Mouse (Mus musculus) limb, embryonic 10.5 days (tissue): ENCODE results near the gene Ncor2. TPM values are rescaled to one million over a fixed set of nuclear protein-coding genes. Genes with fewer than 3 reads are reported as not detected.

Experiments
- DNase-seq: peaks from one replicate; pipeline ENCODE4 v3.0.0-alpha.2; 2017; ENCODE audit warnings: low spot score
- H3K27ac ChIP-seq: fragments of 300-500 bp; sonication (generic); 2 replicates; pipeline ENCODE4 v1.5.1; 2016; ENCODE audit warnings: mild to moderate bottlenecking
- H3K27me3 ChIP-seq: fragments of 300-500 bp; sonication (generic); 2 replicates; pipeline ENCODE4 v1.6.1; 2016; ENCODE audit warnings: low read depth, mild to moderate bottlenecking; ENCODE audit not compliant: poor library complexity, severe bottlenecking
- H3K36me3 ChIP-seq: fragments of 300-500 bp; sonication (generic); 2 replicates; pipeline ENCODE4 v1.6.1; 2016; ENCODE audit warnings: mild to moderate bottlenecking, moderate library complexity
- H3K4me1 ChIP-seq: fragments of 300-500 bp; sonication (generic); 2 replicates; pipeline ENCODE4 v1.6.1; 2016
- H3K4me3 ChIP-seq: fragments of 300-500 bp; sonication (generic); 2 replicates; pipeline ENCODE4 v1.5.1; 2016; ENCODE audit warnings: mild to moderate bottlenecking, moderate library complexity
- H3K9me3 ChIP-seq: fragments of 300-500 bp; sonication (generic); replicated peaks from 2 replicates; pipeline ENCODE4 v1.6.1; 2016; ENCODE audit warnings: mild to moderate bottlenecking
- WGBS: fragments of 180-500 bp; shearing (Covaris S2); methylation state at CpG from one replicate; pipeline ENCODE4 v1.1.7; 2016; 5-methylcytosine and 5-hydroxymethylcytosine counted together
- polyA plus RNA-seq: library from polyadenylated mRNA; unstranded; fragments of >200 nt; fragmentation: Nextera tagmentation; extraction: Ambion mirVana; gene quantifications from 2 replicates; pipeline ENCODE4 v1.2.1, GENCODE M21; 2016

The Ncor2 gene
- polyA plus RNA-seq, 1 experiment from 2014 or later, result 26.8 TPM

GRCm38 (mm10) chr5:125125219-125125618 lies 53.8 kb downstream of the Ncor2 start:
- peaks cover 44% of the 10 kb centered on the region for H3K36me3 ChIP-seq
- H3K4me1 ChIP-seq, result peaks cover 68% of the 10 kb centered on the region
- H3K27ac ChIP-seq, result peak overlapping the region; percentile 54; the same call in 1 of the 2 replicates
- H3K4me3 ChIP-seq, result no peak overlapping the region
- no peak for DNase-seq
- no peaks in the 10 kb centered on the region for H3K27me3 ChIP-seq
- 90% methylated on average over 3 of the region's 3 CpGs for WGBS
- no peaks in the 10 kb centered on the region for H3K9me3 ChIP-seq

- WGBS, result 85% methylated on average over 7 of the region's 7 CpGs
- Histone ChIP-seq H3K4me3 (no peak overlapping the region), H3K36me3 (peaks cover 56% of the 10 kb centered on the region), H3K9me3 (no peaks in the 10 kb centered on the region), H3K4me1 (peaks cover 58% of the 10 kb centered on the region), H3K27me3 (no peaks in the 10 kb centered on the region), H3K27ac (no peak overlapping the region; the same call in 1 of the 2 replicates)
- DNase-seq, result no peak
Measured at GRCm38 (mm10) chr5:125124002-125124401, 55.0 kb downstream of the Ncor2 start.

DNA sequence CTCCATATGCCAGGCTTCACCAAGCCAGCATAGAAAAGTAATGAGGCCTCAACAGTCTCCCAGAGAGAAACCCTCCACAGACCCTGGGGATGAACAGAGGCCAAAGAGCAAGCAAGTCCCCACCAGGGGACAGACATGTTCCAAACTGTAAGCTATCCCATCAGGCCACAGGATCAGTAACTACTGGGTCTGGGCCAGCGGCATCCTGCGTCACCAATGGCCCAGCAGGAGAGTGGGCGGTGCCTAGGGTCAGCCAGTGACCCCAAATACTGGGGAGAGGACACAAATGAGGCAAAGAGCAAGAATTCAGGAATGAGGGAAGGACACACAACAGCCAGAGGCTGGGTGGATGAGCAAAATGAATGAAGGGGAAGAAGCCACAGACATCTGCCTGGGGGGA lies 55.8 kb downstream of the Ncor2 start:
- 69% methylated on average over 3 of the region's 3 CpGs for WGBS
- Histone ChIP-seq H3K36me3 (peaks cover 64% of the 10 kb centered on the region), H3K9me3 (no peaks in the 10 kb centered on the region), H3K27ac (0 out of 2 replicates have a peak overlapping the region, but pooled peaks have one; percentile 17), H3K4me3 (no peak overlapping the region), H3K27me3 (no peaks in the 10 kb centered on the region), H3K4me1 (peaks cover 56% of the 10 kb centered on the region)
- no peak for DNase-seq

- peaks cover 52% of the 10 kb centered on the region for H3K4me1 ChIP-seq
- 86% methylated on average over 7 of the region's 7 CpGs for WGBS
- no peaks in the 10 kb centered on the region for H3K9me3 ChIP-seq
- no peak overlapping the region for H3K4me3 ChIP-seq
- no peak for DNase-seq
- H3K27me3 ChIP-seq, result no peaks in the 10 kb centered on the region
- no peak overlapping the region for H3K27ac ChIP-seq
- peaks cover 71% of the 10 kb centered on the region for H3K36me3 ChIP-seq
Measured at GRCm38 (mm10) chr5:125122546-125122945, 56.5 kb downstream of the Ncor2 start.

GRCm38 (mm10) chr5:125122049-125122448 lies 57.0 kb downstream of the Ncor2 start:
- Histone ChIP-seq H3K27ac (no peak overlapping the region), H3K36me3 (peaks cover 76% of the 10 kb centered on the region), H3K9me3 (no peaks in the 10 kb centered on the region), H3K27me3 (no peaks in the 10 kb centered on the region), H3K4me1 (peaks cover 49% of the 10 kb centered on the region), H3K4me3 (no peak overlapping the region)
- WGBS, result 88% methylated on average over 7 of the region's 7 CpGs
- DNase-seq, result no peak

- H3K36me3 ChIP-seq, result peaks cover 89% of the 10 kb centered on the region
- H3K27ac ChIP-seq, result no peak overlapping the region; the same call in 1 of the 2 replicates
- no peak overlapping the region for H3K4me3 ChIP-seq
- H3K27me3 ChIP-seq, result no peaks in the 10 kb centered on the region
- 82% methylated on average over 17 of the region's 17 CpGs for WGBS
- H3K4me1 ChIP-seq, result peaks cover 45% of the 10 kb centered on the region
- no peak for DNase-seq
- no peaks in the 10 kb centered on the region for H3K9me3 ChIP-seq
Measured at GRCm38 (mm10) chr5:125120517-125121303, 58.3 kb downstream of the Ncor2 start.

GRCm38 (mm10) chr5:125117238-125117637 lies 61.8 kb downstream of the Ncor2 start:
- Histone ChIP-seq H3K4me3 (no peak overlapping the region), H3K27me3 (no peaks in the 10 kb centered on the region), H3K36me3 (peaks cover 95% of the 10 kb centered on the region), H3K9me3 (no peaks in the 10 kb centered on the region), H3K27ac (no peak overlapping the region), H3K4me1 (peaks cover 38% of the 10 kb centered on the region)
- WGBS, result 90% methylated on average over 5 of the region's 5 CpGs
- DNase-seq, result no peak

DNA sequence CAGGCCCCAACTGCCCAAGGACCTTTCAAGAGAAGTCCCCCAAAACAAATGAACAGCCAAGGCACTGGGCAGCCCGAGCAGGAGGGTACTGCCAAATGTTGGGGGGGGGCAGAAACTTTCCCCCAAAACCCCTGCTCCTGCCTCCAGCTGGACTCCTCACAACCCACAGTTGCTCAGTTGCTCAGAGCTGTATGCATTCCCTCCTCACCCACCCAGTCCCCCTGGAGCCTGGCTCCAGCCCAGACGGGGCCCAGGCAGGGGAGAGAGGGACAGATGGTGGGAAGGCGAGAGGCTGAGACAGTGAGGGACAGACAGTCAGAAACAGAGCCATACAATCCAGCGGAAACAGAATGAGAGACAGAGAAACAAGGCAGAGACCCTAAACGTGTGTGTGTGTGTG lies 66.0 kb downstream of the Ncor2 start:
- Histone ChIP-seq H3K9me3 (no peaks in the 10 kb centered on the region), H3K36me3 (peaks cover 90% of the 10 kb centered on the region), H3K4me1 (peaks cover 51% of the 10 kb centered on the region), H3K4me3 (0 out of 2 replicates have a peak overlapping the region, but pooled peaks have one; percentile 6), H3K27ac (peak overlapping the region; percentile 79), H3K27me3 (no peaks in the 10 kb centered on the region)
- 60% methylated on average over 5 of the region's 5 CpGs for WGBS
- no peak for DNase-seq

GRCm38 (mm10) chr5:125112588-125112987 lies 66.4 kb downstream of the Ncor2 start:
- peak overlapping the region; percentile 79 for H3K27ac ChIP-seq
- H3K27me3 ChIP-seq, result no peaks in the 10 kb centered on the region
- H3K4me1 ChIP-seq, result peaks cover 51% of the 10 kb centered on the region
- peaks cover 90% of the 10 kb centered on the region for H3K36me3 ChIP-seq
- H3K4me3 ChIP-seq, result no peak overlapping the region
- DNase-seq, result no peak
- H3K9me3 ChIP-seq, result no peaks in the 10 kb centered on the region
- WGBS, result 76% methylated on average over 1 of the region's 1 CpGs

DNA sequence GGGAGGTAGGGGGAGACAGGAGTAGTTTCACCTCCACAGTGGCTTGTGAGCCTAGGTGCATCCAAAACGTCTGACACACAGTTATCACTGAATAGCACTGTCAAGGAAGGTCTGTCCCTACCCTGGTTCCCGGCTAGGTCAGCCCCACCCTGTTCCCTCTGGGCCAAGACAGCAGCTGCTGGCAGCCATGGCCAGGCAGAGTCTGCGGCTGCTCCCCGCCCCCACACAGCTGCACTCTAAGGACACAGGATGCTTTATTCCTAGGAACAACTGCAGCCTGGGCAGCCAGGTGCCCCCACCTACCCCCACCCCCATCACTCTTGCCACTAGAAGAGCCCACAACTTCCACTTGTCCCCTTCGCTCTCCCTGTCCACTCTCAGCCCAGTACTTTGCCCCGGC lies 67.9 kb downstream of the Ncor2 start:
- 0 out of 2 replicates have a peak overlapping the region, but pooled peaks have one; percentile 7 for H3K4me3 ChIP-seq
- H3K9me3 ChIP-seq, result no peaks in the 10 kb centered on the region
- H3K4me1 ChIP-seq, result peaks cover 53% of the 10 kb centered on the region
- H3K27me3 ChIP-seq, result no peaks in the 10 kb centered on the region
- peak; percentile 59 for DNase-seq
- peaks cover 90% of the 10 kb centered on the region for H3K36me3 ChIP-seq
- 59% methylated on average over 6 of the region's 6 CpGs for WGBS
- H3K27ac ChIP-seq, result peak overlapping the region; percentile 82

GRCm38 (mm10) chr5:125110722-125111121 lies 68.3 kb downstream of the Ncor2 start:
- peak; percentile 58 for DNase-seq
- Histone ChIP-seq H3K9me3 (no peaks in the 10 kb centered on the region), H3K27me3 (no peaks in the 10 kb centered on the region), H3K4me3 (0 out of 2 replicates have a peak overlapping the region, but pooled peaks have one; percentile 7), H3K4me1 (peaks cover 57% of the 10 kb centered on the region), H3K36me3 (peaks cover 90% of the 10 kb centered on the region), H3K27ac (peak overlapping the region; percentile 82)
- 57% methylated on average over 3 of the region's 3 CpGs for WGBS

- H3K9me3 ChIP-seq, result no peaks in the 10 kb centered on the region
- 45% methylated on average over 8 of the region's 8 CpGs for WGBS
- DNase-seq, result peak; percentile 74
- peaks cover 90% of the 10 kb centered on the region for H3K36me3 ChIP-seq
- H3K27ac ChIP-seq, result no peak overlapping the region
- no peaks in the 10 kb centered on the region for H3K27me3 ChIP-seq
- 0 out of 2 replicates have a peak overlapping the region, but pooled peaks have one; percentile 7 for H3K4me3 ChIP-seq
- peaks cover 62% of the 10 kb centered on the region for H3K4me1 ChIP-seq
Measured at GRCm38 (mm10) chr5:125110196-125110595, 68.8 kb downstream of the Ncor2 start.

- no peak overlapping the region for H3K4me3 ChIP-seq
- peaks cover 67% of the 10 kb centered on the region for H3K4me1 ChIP-seq
- no peaks in the 10 kb centered on the region for H3K9me3 ChIP-seq
- H3K27me3 ChIP-seq, result no peaks in the 10 kb centered on the region
- 71% methylated on average over 11 of the region's 11 CpGs for WGBS
- H3K36me3 ChIP-seq, result peaks cover 91% of the 10 kb centered on the region
- no peak overlapping the region for H3K27ac ChIP-seq
- DNase-seq, result peak; percentile 70
Measured at GRCm38 (mm10) chr5:125107011-125107651, 71.9 kb downstream of the Ncor2 start.
